Mouse (Mus musculus): ENCODE measurements around the gene Efnb1.

Efnb1 gene

GRCm38 (mm10) chrX:99153266-99153646 lies 17.3 kb downstream of the Efnb1 start:
- no peak for DNase-seq (ENCODE audit: low spot score)

GRCm38 (mm10) chrX:99154358-99154757 lies 18.4 kb downstream of the Efnb1 start:
- no peak for DNase-seq (ENCODE audit: low spot score)

DNA sequence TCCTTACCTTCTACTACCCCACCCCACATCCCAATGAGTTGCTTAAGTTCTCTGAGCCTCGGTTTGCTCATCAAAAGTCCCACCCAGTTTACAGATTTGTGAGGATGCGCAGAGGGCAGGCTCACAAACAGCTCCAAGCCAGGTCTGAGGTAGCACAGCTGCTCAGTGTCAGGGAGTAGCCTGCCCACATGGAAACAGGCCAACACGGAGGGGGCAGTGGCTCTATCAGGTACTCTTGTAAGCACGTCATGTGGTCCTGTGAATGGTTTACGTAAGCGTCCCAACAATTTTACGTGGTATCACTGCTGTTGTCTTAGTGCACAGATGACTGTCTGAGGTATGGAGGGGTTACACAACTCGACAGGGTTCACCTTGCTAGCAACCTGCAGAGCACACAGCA lies 23.1 kb downstream of the Efnb1 start:
- DNase-seq (ENCODE audit: low spot score): no peak

DNA sequence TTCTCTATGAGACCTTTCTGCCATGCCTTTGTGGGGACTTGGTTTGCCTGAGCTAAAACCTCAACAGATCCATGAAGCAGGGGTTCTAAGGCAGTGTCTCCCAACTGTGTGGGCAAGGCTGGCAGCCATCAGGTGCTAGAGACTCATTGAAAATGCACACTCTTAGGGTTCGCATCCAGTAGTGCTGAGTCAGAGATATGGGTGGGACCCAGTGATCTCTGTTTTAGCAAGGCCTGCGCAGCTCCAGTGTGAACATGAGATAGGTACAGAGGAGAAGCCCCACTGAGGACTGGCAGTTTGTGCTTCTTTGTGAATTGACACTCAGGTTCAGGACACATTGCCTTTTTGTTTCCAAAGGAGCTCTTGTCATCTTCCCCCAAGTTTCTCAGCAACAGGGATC lies 28.2 kb downstream of the Efnb1 start:
- DNase-seq (ENCODE audit: low spot score): no peak

- DNase-seq (ENCODE audit: low spot score): no peak
Observed at GRCm38 (mm10) chrX:99164855-99165368, 29.0 kb downstream of the Efnb1 start.

DNA sequence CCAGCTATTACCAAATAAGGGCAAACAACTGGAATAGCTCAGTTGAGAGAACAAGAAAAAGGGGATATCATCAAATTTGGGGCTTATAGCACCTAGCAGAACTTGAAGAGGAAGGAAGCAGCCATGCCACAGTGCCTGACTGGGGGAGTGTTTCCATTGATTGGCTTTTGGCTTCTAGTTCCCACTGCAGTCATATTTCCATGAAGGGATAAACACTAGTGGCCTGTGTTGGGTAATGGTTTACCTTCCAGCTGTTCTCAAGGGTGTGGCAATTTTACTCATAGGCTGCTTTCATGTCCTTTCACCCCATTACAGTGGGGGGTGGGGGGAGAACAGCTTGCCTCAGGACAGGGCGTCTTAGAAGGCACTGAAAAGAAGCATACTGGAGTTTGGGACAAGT lies 31.1 kb downstream of the Efnb1 start:
- DNase-seq (ENCODE audit: low spot score): no peak

DNA sequence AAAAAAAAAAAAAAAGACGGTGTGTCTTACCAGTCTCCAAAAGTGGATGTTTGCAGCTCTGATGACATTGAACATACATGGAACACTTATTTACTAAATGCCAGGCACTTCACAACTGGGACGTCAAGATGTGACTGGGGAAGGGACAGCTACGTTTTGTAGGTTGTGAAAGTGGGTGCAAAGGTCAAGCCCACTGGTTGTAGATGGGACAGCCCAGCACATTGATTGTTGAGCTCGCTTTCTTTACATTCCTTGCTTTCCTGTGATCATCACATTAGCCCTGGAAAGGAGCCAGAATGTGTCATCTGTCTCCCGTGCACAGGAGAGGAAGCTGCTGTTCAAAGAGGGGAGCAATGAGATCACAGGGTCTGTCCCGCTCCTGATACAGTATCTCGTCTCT lies 31.6 kb downstream of the Efnb1 start:
- DNase-seq (ENCODE audit: low spot score): no peak

- no peak for DNase-seq (ENCODE audit: low spot score)
Observed at GRCm38 (mm10) chrX:99172301-99172700, 36.4 kb downstream of the Efnb1 start.

DNA sequence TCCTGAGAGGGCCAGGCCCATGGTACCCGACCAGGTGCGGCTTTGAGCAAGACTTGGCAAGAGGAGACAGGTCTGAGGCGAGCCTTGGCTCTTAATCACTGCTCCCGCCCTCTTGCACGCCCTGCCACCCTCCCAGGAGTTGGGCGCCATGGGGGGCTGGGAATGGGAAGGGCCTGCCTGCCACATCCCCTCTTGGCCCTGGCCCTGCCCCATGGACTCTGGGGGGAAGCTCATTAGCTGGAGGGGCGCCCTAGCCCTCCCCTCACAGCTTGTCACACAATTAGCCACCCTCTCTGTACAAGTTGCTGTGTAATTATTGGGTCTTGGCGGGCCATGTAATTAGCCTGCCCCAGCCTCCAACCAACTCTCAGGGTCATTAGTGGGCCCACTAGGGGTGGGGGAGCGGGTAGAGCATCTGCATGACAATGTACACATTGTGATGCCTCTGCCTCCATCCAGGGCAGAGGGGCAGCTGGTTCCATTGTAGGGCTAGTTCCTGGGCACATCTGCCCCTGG lies 49.2 kb downstream of the Efnb1 start:
- DNase-seq (ENCODE audit: low spot score): no peak

DNA sequence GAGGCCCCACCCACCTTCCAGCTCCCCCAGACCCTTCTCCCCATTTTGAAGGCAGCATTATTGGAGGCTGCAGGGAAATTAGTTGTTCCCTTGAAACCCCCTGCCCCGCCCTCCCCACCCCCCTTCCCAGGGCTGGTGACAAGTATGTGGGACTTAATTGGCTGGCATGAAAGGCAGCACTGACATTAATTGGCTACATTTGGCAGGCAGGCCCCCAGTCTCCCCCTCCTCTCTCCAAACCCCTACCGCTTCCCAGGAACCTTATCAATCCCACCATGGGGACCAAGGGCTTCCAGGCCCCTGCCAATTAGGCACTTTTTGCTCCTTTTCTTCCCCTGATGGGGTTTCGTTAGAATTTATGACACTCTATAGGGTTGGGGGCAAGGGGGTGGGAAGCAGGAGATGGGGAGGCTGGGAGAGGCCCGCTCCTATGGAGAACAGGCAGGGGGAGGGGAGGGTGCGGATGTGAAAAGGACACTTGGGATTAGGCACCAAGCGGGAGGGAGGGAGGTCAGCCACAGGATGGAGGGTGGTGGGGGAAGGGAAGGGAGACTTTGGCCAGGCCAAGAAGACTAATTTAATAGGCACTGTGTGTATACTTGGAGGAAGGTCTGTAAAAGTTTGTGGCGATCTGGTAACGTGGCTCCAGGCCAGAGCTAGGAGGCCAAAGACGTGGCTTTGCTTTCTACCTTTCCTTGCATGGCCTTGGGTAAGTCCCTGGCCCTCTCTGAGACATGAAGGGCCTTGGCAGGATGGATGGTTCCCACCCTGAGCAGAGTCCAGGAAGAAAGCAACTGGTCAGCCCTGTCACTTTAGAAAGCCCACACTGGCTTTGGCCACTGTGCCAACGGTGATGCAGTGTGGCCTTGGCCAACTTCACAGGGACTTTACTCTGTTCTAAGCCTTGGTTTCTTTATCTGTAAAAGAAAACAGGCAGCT lies 50.8 kb downstream of the Efnb1 start:
- no peak for DNase-seq (ENCODE audit: low spot score)

GRCm38 (mm10) chrX:99191441-99192087 lies 55.6 kb downstream of the Efnb1 start:
- DNase-seq (ENCODE audit: low spot score): no peak

- no peak for DNase-seq (ENCODE audit: low spot score)
Observed at GRCm38 (mm10) chrX:99196910-99197309, 61.0 kb downstream of the Efnb1 start.

- no peak for DNase-seq (ENCODE audit: low spot score)
Observed at GRCm38 (mm10) chrX:99198532-99198931, 62.6 kb downstream of the Efnb1 start.
